Mouse (Mus musculus) bone marrow, adult 2 months (tissue): ENCODE measurements at regions not wholly inside any gene's neighbourhood (a gene's known extent, or its start where the extent isn't known, plus 50 kb on each side); places are given as distances from the start of the nearest gene placed in this dataset.
A peak's percentile ranks its signal among the peaks of the same experiment; 100 is the strongest.

Experiments
- H3K27ac ChIP-seq: fragments of 200-500 bp; 2 replicates; pipeline ENCODE4 v1.5.1; 2012; ENCODE audit warnings: low read depth, mild to moderate bottlenecking, control low read depth, inconsistent platforms, low read length; ENCODE audit not compliant: control insufficient read depth, poor library complexity, insufficient read depth
- H3K4me1 ChIP-seq: fragments of 200-500 bp; 2 replicates; pipeline ENCODE4 v1.6.1; 2011; ENCODE audit warnings: low read length; ENCODE audit not compliant: control insufficient read depth, insufficient read depth
- H3K4me3 ChIP-seq: fragments of 200-500 bp; replicated peaks from 2 replicates; pipeline ENCODE3; 2011; ENCODE audit warnings: mild to moderate bottlenecking, low read depth, low read length, control low read depth; ENCODE audit not compliant: control insufficient read depth
- CTCF ChIP-seq: fragments of 200-500 bp; IDR thresholded peaks from 2 replicates; pipeline ENCODE4 v1.5.1; 2011; ENCODE audit warnings: low read length, control low read depth; ENCODE audit not compliant: control insufficient read depth, insufficient read depth
- POLR2A ChIP-seq: fragments of 200-500 bp; IDR thresholded peaks from 2 replicates; pipeline ENCODE4 v1.6.1; 2011; ENCODE audit warnings: low read depth, mild to moderate bottlenecking, control low read depth, low read length, borderline replicate concordance; ENCODE audit not compliant: control insufficient read depth
- WGBS: fragments of 180-500 bp; shearing (Covaris S2); methylation state at CpG from one replicate; pipeline ENCODE4 v1.1.7; 2018; 5-methylcytosine and 5-hydroxymethylcytosine counted together

DNA sequence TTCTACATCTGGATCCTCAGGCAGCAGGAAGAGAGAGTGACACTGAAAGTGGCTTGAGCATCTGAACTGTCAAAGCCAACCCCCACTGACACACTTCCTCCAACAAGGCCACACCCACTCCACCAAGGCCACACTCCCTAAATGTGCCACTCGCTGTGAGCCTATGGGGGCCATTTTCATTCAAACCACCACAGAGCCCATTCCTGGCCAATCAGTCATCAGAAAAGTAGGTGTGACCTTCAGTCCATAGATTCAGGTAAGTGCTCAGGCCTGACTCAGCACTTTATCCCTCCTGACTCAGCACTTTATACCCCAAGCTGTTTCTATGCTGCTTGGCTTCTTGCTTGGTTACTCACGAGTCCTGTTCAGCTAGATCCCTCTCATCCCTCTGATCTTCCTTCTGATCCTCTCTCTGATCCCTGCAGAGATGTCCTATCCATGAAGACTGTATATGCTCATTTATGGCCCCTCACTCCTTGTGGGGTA lies 121.6 kb upstream of the Pmepa1 start:
- TF ChIP-seq POLR2A (no peak), CTCF (no peak)
- Histone ChIP-seq H3K27ac (no peak overlapping the region), H3K4me3 (no peak overlapping the region), H3K4me1 (no peaks in the 10 kb centered on the region)
- WGBS: 86% methylated on average over 2 of the region's 2 CpGs

DNA sequence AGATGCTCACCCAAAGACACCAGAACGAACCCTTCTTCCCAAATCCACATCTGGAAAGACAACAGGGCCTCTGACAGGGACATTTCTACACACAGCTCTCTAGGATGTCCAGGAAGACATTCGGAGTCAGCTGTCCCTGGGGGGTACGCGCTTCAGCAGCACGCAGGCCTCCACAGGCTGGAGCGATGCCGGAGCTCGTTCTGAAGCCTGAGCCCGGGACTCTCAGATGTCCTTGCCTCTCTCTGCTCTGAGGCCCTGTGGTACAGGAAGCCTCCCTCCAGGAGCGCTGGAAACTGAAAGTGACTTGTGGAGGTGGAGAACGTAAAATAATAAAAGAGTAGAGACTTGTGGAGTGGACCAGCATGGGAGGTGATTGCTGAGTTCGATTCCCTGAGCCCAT lies 116.8 kb upstream of the 1700021F07Rik start:
- TF ChIP-seq CTCF (no peak), POLR2A (no peak)
- H3K4me1 ChIP-seq: peaks cover 2% of the 10 kb centered on the region
- no peak overlapping the region for H3K4me3 ChIP-seq
- no peak overlapping the region for H3K27ac ChIP-seq
- 83% methylated on average over 12 of the region's 12 CpGs for WGBS

DNA sequence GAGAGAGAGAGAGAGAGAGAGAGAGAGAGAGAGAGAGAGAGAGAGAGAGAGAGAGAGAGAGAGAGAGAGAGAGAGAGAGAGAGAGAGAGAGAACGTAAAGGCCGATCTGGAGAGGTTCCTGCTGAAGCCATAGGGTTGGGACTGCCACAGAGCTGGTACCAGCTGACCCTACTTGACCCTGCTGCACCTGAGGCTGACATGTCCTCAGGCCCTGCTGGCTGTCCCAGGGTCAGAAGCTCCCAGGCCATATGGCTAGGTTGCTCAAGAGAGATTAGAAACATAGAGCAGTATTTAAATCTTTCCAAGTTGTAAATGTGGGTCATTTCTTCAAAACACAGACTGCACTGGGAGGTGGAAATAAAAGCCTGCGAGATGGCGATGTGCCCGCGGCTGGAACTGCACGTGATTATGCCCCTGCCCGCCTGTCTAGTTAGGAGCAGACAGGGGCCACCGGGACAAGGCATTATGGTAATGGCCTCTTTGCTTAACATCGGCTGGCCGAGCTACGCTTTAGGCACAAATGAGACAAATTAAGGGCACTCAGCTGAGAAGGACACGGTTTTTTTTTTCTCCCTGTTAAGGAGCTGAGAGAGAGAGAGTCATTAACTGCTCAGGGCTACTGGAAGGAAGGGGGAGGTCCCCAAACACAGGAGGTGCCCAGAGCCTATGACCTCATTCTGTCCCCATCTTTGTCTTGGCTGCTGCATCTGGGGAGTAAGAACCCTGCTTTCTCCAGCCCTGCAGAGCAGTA lies 115.9 kb upstream of the 1700021F07Rik start:
- Histone ChIP-seq H3K27ac (no peak overlapping the region), H3K4me1 (peaks cover 2% of the 10 kb centered on the region), H3K4me3 (no peak overlapping the region)
- 69% methylated on average over 13 of the region's 13 CpGs for WGBS
- no peak for TF ChIP-seq CTCF
- TF ChIP-seq POLR2A: no peak

DNA sequence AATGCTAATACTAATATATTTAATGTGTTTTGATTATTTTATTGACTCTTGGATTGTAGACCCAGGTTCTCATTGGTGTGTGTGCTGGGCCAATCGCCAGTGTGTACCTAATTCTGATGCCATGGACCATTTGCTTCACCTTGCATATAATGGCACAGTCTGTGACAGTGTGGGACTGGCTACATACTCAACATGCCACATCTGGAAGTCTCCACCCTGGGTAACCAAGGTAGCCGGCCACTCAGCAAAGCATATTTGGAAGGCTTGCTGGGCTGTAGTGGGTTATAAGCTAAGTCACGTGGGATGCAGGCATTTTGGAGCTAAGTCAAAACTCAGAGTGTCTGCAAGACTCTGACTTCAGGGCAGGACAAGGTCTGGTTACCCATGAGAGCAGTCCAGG lies 115.3 kb upstream of the 1700021F07Rik start:
- TF ChIP-seq CTCF: no peak
- no peak for TF ChIP-seq POLR2A
- Histone ChIP-seq H3K4me1 (peaks cover 2% of the 10 kb centered on the region), H3K4me3 (no peak overlapping the region), H3K27ac (no peak overlapping the region)
- WGBS: 82% methylated on average over 3 of the region's 3 CpGs

DNA sequence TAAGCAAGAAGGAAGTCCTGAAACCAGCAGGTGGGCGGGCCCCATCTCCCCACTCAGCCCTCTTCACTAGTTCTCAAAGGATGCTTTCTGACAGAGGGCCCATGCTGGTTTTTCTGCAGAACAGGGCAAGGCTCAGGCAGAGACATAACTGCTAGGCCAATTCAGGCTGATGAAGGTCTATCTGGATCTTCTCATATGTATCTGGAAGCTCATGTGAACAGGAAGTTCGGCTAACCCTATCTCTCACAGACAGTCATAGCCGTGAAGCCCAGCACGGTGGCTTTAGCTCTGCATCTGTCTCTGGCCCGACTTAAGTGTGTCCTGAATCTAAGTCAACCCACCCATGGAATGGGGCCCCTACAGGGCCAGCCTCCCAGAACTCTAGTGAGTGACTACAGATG lies 113.7 kb upstream of the 1700021F07Rik start:
- WGBS: 14% methylated on average over 5 of the region's 5 CpGs
- no peak for TF ChIP-seq CTCF
- no peak for TF ChIP-seq POLR2A
- H3K4me1 ChIP-seq: peaks cover 2% of the 10 kb centered on the region
- no peak overlapping the region for H3K4me3 ChIP-seq
- peak overlapping the region; percentile 90; the same call in 1 of the 2 replicates for H3K27ac ChIP-seq

DNA sequence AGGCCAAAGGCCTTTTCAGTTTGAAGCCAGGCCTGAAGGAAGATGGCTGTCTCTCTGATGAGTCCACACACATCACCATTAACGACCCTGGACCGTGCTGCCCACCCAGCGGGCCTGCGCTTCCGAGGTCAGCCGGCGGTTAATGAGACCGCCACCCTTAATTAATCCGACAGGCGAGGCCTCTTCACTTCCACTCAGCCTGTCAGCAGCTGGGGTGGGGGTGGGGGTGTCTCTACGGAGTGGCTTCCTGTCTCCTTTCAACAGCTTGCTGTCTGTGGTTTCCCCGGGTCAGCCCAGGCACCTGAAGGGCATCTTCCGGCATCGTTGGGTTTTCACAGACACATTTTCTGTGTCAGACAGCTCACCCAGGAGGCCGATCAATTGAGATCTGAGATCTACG lies 113.0 kb upstream of the 1700021F07Rik start:
- WGBS: 9% methylated on average over 16 of the region's 16 CpGs
- H3K27ac ChIP-seq: peak overlapping the region; percentile 90

DNA sequence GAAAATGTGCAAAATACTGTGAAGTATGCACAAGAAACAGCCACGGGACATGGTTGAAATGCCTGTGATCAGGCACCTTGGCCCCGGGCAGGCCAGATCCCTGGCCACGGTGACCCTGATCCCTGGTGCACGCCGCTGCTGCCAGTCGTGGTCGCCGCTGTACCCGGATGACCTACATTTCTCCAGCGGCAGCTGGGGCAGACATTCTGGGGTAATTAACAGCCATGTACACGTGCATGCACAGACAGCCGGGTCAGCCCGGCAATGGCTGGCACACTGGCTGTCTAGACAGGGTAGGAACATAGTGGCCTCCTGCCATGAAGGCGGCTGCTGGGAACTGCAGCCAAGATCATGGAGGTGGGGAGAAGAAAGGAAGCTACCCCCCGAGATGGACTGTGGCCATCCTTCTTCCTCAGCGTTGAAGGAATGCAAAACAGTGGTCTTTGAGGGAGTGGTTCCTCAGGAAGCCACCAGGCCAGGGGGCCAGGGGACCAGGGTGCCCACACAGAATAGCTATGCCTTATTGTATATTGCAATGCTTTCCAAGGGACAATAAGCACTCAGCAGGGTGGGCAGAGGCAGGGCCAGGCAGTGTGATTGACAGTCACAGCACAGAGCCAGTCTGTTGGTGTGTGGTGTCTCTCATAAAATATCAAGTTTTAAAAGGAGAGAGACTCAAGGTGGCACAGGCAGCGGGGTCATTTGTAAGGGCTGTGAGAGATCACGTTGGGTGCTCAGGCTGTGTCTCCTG lies 108.3 kb upstream of the 1700021F07Rik start:
- H3K4me1 ChIP-seq: peaks cover under 1% of the 10 kb centered on the region
- WGBS: 77% methylated on average over 18 of the region's 18 CpGs
- no peak overlapping the region for H3K27ac ChIP-seq
- no peak overlapping the region for H3K4me3 ChIP-seq
- TF ChIP-seq POLR2A (no peak), CTCF (no peak)

More for the DNA sequence above, 113.0 kb upstream of the 1700021F07Rik start:
- Histone ChIP-seq H3K4me1 (peaks cover 2% of the 10 kb centered on the region), H3K4me3 (no peak overlapping the region)
- TF ChIP-seq POLR2A (no peak), CTCF (no peak)

DNA sequence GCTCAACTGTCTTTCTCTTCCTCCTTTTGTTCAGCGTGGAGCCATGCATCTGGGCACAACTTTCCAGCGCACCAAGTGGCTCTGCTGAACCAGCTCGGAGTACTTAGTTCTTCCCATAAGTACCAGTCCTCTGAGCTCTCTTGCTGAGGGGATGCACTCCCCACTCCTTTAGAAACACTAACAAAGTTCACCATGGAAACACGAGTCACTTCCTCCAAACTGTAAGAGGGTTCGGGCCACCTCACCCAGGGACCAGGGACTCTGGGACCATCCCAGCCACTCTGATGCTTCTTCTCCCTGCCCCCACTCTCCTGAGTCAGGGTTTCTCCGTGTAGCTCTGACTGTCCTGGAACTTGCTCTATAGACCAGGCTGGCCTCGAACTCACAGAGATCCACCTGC lies 107.0 kb upstream of the 1700021F07Rik start:
- Histone ChIP-seq H3K27ac (no peak overlapping the region), H3K4me1 (no peaks in the 10 kb centered on the region), H3K4me3 (no peak overlapping the region)
- 46% methylated on average over 7 of the region's 7 CpGs for WGBS
- no peak for TF ChIP-seq CTCF
- no peak for TF ChIP-seq POLR2A

DNA sequence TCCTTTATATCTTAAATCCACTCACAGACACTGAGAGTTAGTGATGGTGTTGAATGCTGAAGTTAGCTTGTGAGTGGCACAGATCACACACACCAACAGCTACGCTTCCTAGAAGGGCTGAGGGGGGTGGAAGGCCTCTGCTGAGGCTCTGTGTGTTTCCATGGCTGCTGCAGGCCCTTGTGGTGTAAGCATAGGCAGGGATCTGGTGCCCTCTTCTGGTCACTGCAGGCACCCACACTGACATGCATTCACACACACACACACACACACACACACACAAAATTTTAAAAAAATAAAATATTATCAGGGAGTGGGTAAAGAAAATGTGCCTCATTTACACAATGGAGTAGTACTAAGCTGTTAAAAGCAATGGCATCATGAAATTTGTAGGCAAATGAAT lies 105.5 kb upstream of the 1700021F07Rik start:
- H3K27ac ChIP-seq: no peak overlapping the region
- no peaks in the 10 kb centered on the region for H3K4me1 ChIP-seq
- 54% methylated on average over 1 of the region's 1 CpGs for WGBS
- TF ChIP-seq POLR2A (no peak), CTCF (peak; percentile 61)
- H3K4me3 ChIP-seq: no peak overlapping the region
